Comparison of ENCODE assay signal across 13 mouse cellular contexts in the genomic region with DNA sequence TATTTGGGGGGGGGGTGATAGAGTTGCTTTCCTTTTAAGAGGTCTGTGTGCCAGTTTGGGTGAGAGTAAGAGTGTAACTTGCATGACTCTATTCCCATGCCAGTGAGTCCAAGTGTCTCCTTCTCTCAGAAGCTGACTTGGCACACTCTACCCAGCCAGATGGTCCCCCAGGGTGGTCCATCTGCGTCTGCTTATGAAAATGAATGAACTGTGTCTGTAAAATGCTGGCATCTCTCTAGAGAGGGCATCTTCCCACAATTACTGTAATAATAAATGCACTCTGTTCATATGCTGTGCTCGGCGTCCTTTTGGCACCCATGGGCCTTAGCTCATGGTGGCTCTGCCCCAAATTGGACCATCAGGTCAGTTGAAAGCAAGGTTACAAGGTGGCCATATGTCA.
DNase-seq lines count a peak whose midpoint lies in the region; ATAC-seq lines count a peak whose summit lies in the region.
"Had no signal": no experiment of that assay in that cellular context is flagged by ENCODE, and none has a peak within 500 bp of the region (broad histone marks: within the 10 kb centered on the region; RNA-seq: fewer than 3 reads in every experiment).

No protein-coding gene starts in this region.

- WGBS in forebrain, embryonic 14.5 days: 63% methylated on average over 3 of the region's 3 CpGs
- 82% methylated on average over 3 of the region's 3 CpGs for WGBS in forebrain, embryonic 12.5 days
- WGBS in midbrain, embryonic 10.5 days: 88% methylated on average over 3 of the region's 3 CpGs

- no peaks in the 10 kb centered on the region for H3K9me3 ChIP-seq in forebrain, embryonic 14.5 days (replicated peaks; ENCODE audit: control insufficient read depth, low read length)
- H3K9me3 ChIP-seq in forebrain, embryonic 12.5 days: no peaks in the 10 kb centered on the region
- H3K9me3 ChIP-seq in midbrain, embryonic 10.5 days (replicated peaks): no peaks in the 10 kb centered on the region

- DNase-seq in forebrain, embryonic 14.5 days (ENCODE audit: low spot score): peak; percentile 87
- peak; percentile 19 for DNase-seq in right cerebral cortex, postnatal 14 days
- DNase-seq in right cerebral cortex, adult 2 months (ENCODE audit: low spot score in 2 of 2): no peak
- peak; percentile 78 for DNase-seq in layer of hippocampus, adult 11-12 months (ENCODE audit: low spot score)
- no peak for DNase-seq in midbrain, embryonic 10.5 days (ENCODE audit: low spot score)
- no peak for DNase-seq in left cerebral cortex, adult 8-10 months (ENCODE audit: low spot score in 2 of 2)
- DNase-seq: heart, postnatal 36 days; kidney, adult 8-10 months had no signal

- H3K27ac ChIP-seq in forebrain, embryonic 14.5 days (ENCODE audit: low read depth, low read length): no peak overlapping the region
- no peak overlapping the region for H3K27ac ChIP-seq in forebrain, embryonic 12.5 days
- no peak overlapping the region for H3K27ac ChIP-seq in midbrain, embryonic 10.5 days (replicated peaks)
- H3K27ac ChIP-seq: liver, embryonic 14.5 days had no signal

- no peaks in the 10 kb centered on the region for H3K27me3 ChIP-seq in forebrain, embryonic 14.5 days (replicated peaks; ENCODE audit: control insufficient read depth, insufficient read depth, low read length)
- no peaks in the 10 kb centered on the region for H3K27me3 ChIP-seq in forebrain, embryonic 12.5 days
- no peaks in the 10 kb centered on the region for H3K27me3 ChIP-seq in midbrain, embryonic 10.5 days (ENCODE audit: low read depth, poor library complexity, severe bottlenecking)

- H3K4me2 ChIP-seq in forebrain, embryonic 14.5 days (ENCODE audit: low read length): no peak overlapping the region
- no peak overlapping the region for H3K4me2 ChIP-seq in forebrain, embryonic 12.5 days

- H3K4me1 ChIP-seq in forebrain, embryonic 14.5 days (ENCODE audit: control insufficient read depth, insufficient read depth, low read length): no peaks in the 10 kb centered on the region
- H3K4me1 ChIP-seq in forebrain, embryonic 12.5 days: no peaks in the 10 kb centered on the region
- H3K4me1 ChIP-seq in midbrain, embryonic 10.5 days: no peaks in the 10 kb centered on the region

- H3K36me3 ChIP-seq in forebrain, embryonic 14.5 days (ENCODE audit: control insufficient read depth, insufficient read depth, low read length): no peaks in the 10 kb centered on the region
- H3K36me3 ChIP-seq in forebrain, embryonic 12.5 days (replicated peaks): no peaks in the 10 kb centered on the region
- H3K36me3 ChIP-seq in midbrain, embryonic 10.5 days: no peaks in the 10 kb centered on the region

- ATAC-seq in forebrain, embryonic 14.5 days: peak; percentile 93
- ATAC-seq in forebrain, embryonic 12.5 days (ENCODE audit: low FRiP score): no peak
- no peak for ATAC-seq in CD4-positive, CD25-positive, alpha-beta regulatory T cell, adult 4 months
- ATAC-seq: activated CD4-positive, CD25-positive, alpha-beta regulatory T cell, adult 4 months had no signal

- H3K4me3 ChIP-seq in forebrain, embryonic 14.5 days (ENCODE audit: low read depth, low read length): no peak overlapping the region
- H3K4me3 ChIP-seq in forebrain, embryonic 12.5 days (replicated peaks): no peak overlapping the region
- H3K4me3 ChIP-seq in midbrain, embryonic 10.5 days: no peak overlapping the region
- H3K4me3 ChIP-seq: erythroblast, embryonic 14.5 days had no signal

- no peak overlapping the region for H3K9ac ChIP-seq in forebrain, embryonic 14.5 days (ENCODE audit: low read length)
- H3K9ac ChIP-seq in forebrain, embryonic 12.5 days: no peak overlapping the region
- H3K9ac ChIP-seq: liver, embryonic 14.5 days had no signal

Comparison
In these comparisons a context has a peak if more than half of its experiments do, and no peak if none do; other contexts are left out.
1. DNase-seq: peak in forebrain, embryonic 14.5 days (single experiment), right cerebral cortex, postnatal 14 days (single experiment) and layer of hippocampus, adult 11-12 months (single experiment); none in right cerebral cortex, adult 2 months (0 of 2), midbrain, embryonic 10.5 days (single experiment) and left cerebral cortex, adult 8-10 months (0 of 2).